Mouse (Mus musculus) limb, embryonic 13.5 days (tissue): Measurements from ENCODE around the gene Dennd1a. TPM values are rescaled to one million over a fixed set of nuclear protein-coding genes. Genes with fewer than 3 reads are reported as not detected.
"Not testable (repeated sequence)": the region's sequence is repeated elsewhere in the genome, so short reads cannot be mapped to it uniquely, and the experiment has no call there.

ENCODE experiments used
- ATAC-seq: fragments of 200-750 bp; cut with Nextera tagmentation; 2 replicates; pipeline ENCODE4 v1.8.0; 2017; ENCODE audit warnings: low read depth, moderate number of reproducible peaks, moderate TSS enrichment; ENCODE audit not compliant: low FRiP score
- H3K27ac ChIP-seq: fragments of 300-500 bp; sonication (generic); 2 replicates; pipeline ENCODE4 v1.5.1; 2015; ENCODE audit warnings: inconsistent platforms, mild to moderate bottlenecking, moderate library complexity
- H3K27me3 ChIP-seq: fragments of 300-500 bp; sonication (generic); 2 replicates; pipeline ENCODE4 v1.6.1; 2015; ENCODE audit warnings: mild to moderate bottlenecking, inconsistent platforms
- H3K36me3 ChIP-seq: fragments of 300-500 bp; sonication (generic); 2 replicates; pipeline ENCODE4 v1.6.1; 2015; ENCODE audit warnings: inconsistent platforms, mild to moderate bottlenecking, moderate library complexity
- H3K4me1 ChIP-seq: fragments of 300-500 bp; sonication (generic); 2 replicates; pipeline ENCODE4 v1.6.1; 2015; ENCODE audit warnings: inconsistent platforms
- H3K4me2 ChIP-seq: fragments of 300-500 bp; sonication (generic); replicated peaks from 2 replicates; pipeline ENCODE4 v1.6.1; 2015; ENCODE audit warnings: inconsistent platforms, mild to moderate bottlenecking, moderate library complexity
- H3K4me3 ChIP-seq: fragments of 300-500 bp; sonication (generic); 2 replicates; pipeline ENCODE4 v1.5.1; 2015; ENCODE audit warnings: moderate library complexity, mild to moderate bottlenecking, inconsistent platforms
- H3K9ac ChIP-seq: fragments of 300-500 bp; sonication (generic); 2 replicates; pipeline ENCODE4 v1.6.1; 2015; ENCODE audit warnings: mild to moderate bottlenecking, inconsistent platforms
- H3K9me3 ChIP-seq: fragments of 300-500 bp; sonication (generic); 2 replicates; pipeline ENCODE4 v1.6.1; 2016; ENCODE audit warnings: inconsistent platforms
- WGBS: fragments of 180-500 bp; shearing (Covaris S2); methylation state at CpG from one replicate; pipeline ENCODE4 v1.1.7; 2015; 5-methylcytosine and 5-hydroxymethylcytosine counted together
- polyA plus RNA-seq: library from polyadenylated mRNA; unstranded; fragments of >200 nt; fragmentation: Nextera tagmentation; extraction: Ambion mirVana; gene quantifications from 2 replicates; pipeline ENCODE4 v1.2.1, GENCODE M21; 2015

Dennd1a gene
- polyA plus RNA-seq, 1 experiment from 2014 or later, result 15.8 TPM

GRCm38 (mm10) chr2:37972621-37973020 lies 314.6 kb downstream of the Dennd1a start:
- ATAC-seq, result no peak
- Histone ChIP-seq H3K4me3 (no peak overlapping the region), H3K4me2 (no peak overlapping the region), H3K27ac (no peak overlapping the region), H3K4me1 (peaks cover 23% of the 10 kb centered on the region), H3K27me3 (peaks cover 12% of the 10 kb centered on the region; the same call in 1 of the 2 replicates), H3K36me3 (no peaks in the 10 kb centered on the region), H3K9me3 (no peaks in the 10 kb centered on the region), H3K9ac (no peak overlapping the region)
- WGBS, result 16% methylated on average over 6 of the region's 6 CpGs

GRCm38 (mm10) chr2:37971726-37972125 lies 315.5 kb downstream of the Dennd1a start:
- Histone ChIP-seq H3K4me2 (no peak overlapping the region), H3K9ac (no peak overlapping the region), H3K9me3 (no peaks in the 10 kb centered on the region), H3K27me3 (peaks cover 12% of the 10 kb centered on the region; the same call in 1 of the 2 replicates), H3K4me1 (peaks cover 23% of the 10 kb centered on the region), H3K27ac (no peak overlapping the region), H3K4me3 (no peak overlapping the region), H3K36me3 (no peaks in the 10 kb centered on the region)
- ATAC-seq, result no peak
- WGBS, result 20% methylated on average over 1 of the region's 1 CpGs

GRCm38 (mm10) chr2:37969713-37970485 lies 317.3 kb downstream of the Dennd1a start:
- H3K4me2 ChIP-seq, result no peak overlapping the region
- H3K4me3 ChIP-seq, result no peak overlapping the region
- no peaks in the 10 kb centered on the region for H3K36me3 ChIP-seq
- WGBS, result 51% methylated on average over 5 of the region's 5 CpGs
- ATAC-seq, result no peak
- H3K9ac ChIP-seq, result no peak overlapping the region
- peaks cover 23% of the 10 kb centered on the region for H3K4me1 ChIP-seq
- H3K9me3 ChIP-seq, result no peaks in the 10 kb centered on the region
- H3K27me3 ChIP-seq, result peaks cover 12% of the 10 kb centered on the region; the same call in 1 of the 2 replicates
- no peak overlapping the region for H3K27ac ChIP-seq

GRCm38 (mm10) chr2:37964534-37964933 lies 322.7 kb downstream of the Dennd1a start:
- Histone ChIP-seq H3K9me3 (no peaks in the 10 kb centered on the region), H3K27me3 (no peaks in the 10 kb centered on the region; the same call in 1 of the 2 replicates), H3K4me3 (no peak overlapping the region), H3K4me1 (peaks cover 17% of the 10 kb centered on the region), H3K36me3 (peaks cover 10% of the 10 kb centered on the region), H3K4me2 (no peak overlapping the region), H3K9ac (no peak overlapping the region), H3K27ac (no peak overlapping the region)
- WGBS, result 31% methylated on average over 4 of the region's 4 CpGs
- ATAC-seq, result no peak

- no peak for ATAC-seq
- Histone ChIP-seq H3K27ac (no peak overlapping the region), H3K4me3 (no peak overlapping the region), H3K9ac (no peak overlapping the region), H3K36me3 (peaks cover 10% of the 10 kb centered on the region), H3K9me3 (no peaks in the 10 kb centered on the region), H3K4me2 (no peak overlapping the region), H3K27me3 (no peaks in the 10 kb centered on the region; the same call in 1 of the 2 replicates), H3K4me1 (peaks cover 17% of the 10 kb centered on the region)
- 54% methylated on average over 4 of the region's 4 CpGs for WGBS
Observed at GRCm38 (mm10) chr2:37963362-37963761, 323.8 kb downstream of the Dennd1a start.

GRCm38 (mm10) chr2:37948424-37948823 lies 338.8 kb downstream of the Dennd1a start:
- no peak for ATAC-seq
- Histone ChIP-seq H3K27ac (no peak overlapping the region), H3K9ac (no peak overlapping the region), H3K9me3 (no peaks in the 10 kb centered on the region), H3K36me3 (no peaks in the 10 kb centered on the region), H3K4me3 (no peak overlapping the region), H3K27me3 (no peaks in the 10 kb centered on the region), H3K4me1 (peaks cover 21% of the 10 kb centered on the region), H3K4me2 (no peak overlapping the region)
- 37% methylated on average over 2 of the region's 2 CpGs for WGBS

- Histone ChIP-seq H3K9ac (no peak overlapping the region), H3K27ac (no peak overlapping the region), H3K4me1 (peaks cover 21% of the 10 kb centered on the region), H3K4me2 (peak overlapping the region; percentile 27; the same call in 1 of the 2 replicates), H3K36me3 (no peaks in the 10 kb centered on the region), H3K4me3 (no peak overlapping the region), H3K9me3 (no peaks in the 10 kb centered on the region), H3K27me3 (no peaks in the 10 kb centered on the region)
- ATAC-seq, result peak; percentile 46; the same call in 1 of the 2 replicates
- WGBS, result 15% methylated on average over 9 of the region's 9 CpGs
Observed at GRCm38 (mm10) chr2:37945598-37946336, 341.4 kb downstream of the Dennd1a start.

- Histone ChIP-seq H3K27ac (no peak overlapping the region), H3K9me3 (no peaks in the 10 kb centered on the region), H3K36me3 (no peaks in the 10 kb centered on the region), H3K4me2 (no peak overlapping the region), H3K4me3 (no peak overlapping the region), H3K4me1 (peaks cover 21% of the 10 kb centered on the region), H3K9ac (no peak overlapping the region), H3K27me3 (no peaks in the 10 kb centered on the region)
- ATAC-seq, result no peak
- 85% methylated on average over 2 of the region's 2 CpGs for WGBS
Observed at GRCm38 (mm10) chr2:37942906-37943305, 344.3 kb downstream of the Dennd1a start.

- Histone ChIP-seq H3K4me1 (peaks cover 20% of the 10 kb centered on the region), H3K4me3 (no peak overlapping the region), H3K36me3 (no peaks in the 10 kb centered on the region), H3K9ac (no peak overlapping the region), H3K4me2 (no peak overlapping the region), H3K27ac (no peak overlapping the region), H3K27me3 (no peaks in the 10 kb centered on the region), H3K9me3 (no peaks in the 10 kb centered on the region)
- ATAC-seq, result no peak
Observed at GRCm38 (mm10) chr2:37941741-37942140, 345.4 kb downstream of the Dennd1a start.

GRCm38 (mm10) chr2:37940845-37941361 lies 346.3 kb downstream of the Dennd1a start:
- H3K27ac ChIP-seq, result no peak overlapping the region
- H3K27me3 ChIP-seq, result no peaks in the 10 kb centered on the region
- H3K4me2 ChIP-seq, result no peak overlapping the region
- H3K9me3 ChIP-seq, result no peaks in the 10 kb centered on the region
- peaks cover 6% of the 10 kb centered on the region for H3K36me3 ChIP-seq
- ATAC-seq, result no peak
- no peak overlapping the region for H3K4me3 ChIP-seq
- peaks cover 15% of the 10 kb centered on the region for H3K4me1 ChIP-seq
- WGBS, result 91% methylated on average over 4 of the region's 4 CpGs
- no peak overlapping the region for H3K9ac ChIP-seq

- no peak overlapping the region for H3K4me2 ChIP-seq
- H3K27ac ChIP-seq, result no peak overlapping the region
- no peak overlapping the region for H3K9ac ChIP-seq
- H3K4me3 ChIP-seq, result no peak overlapping the region
- 31% methylated on average over 1 of the region's 1 CpGs for WGBS
- H3K27me3 ChIP-seq, result no peaks in the 10 kb centered on the region
- H3K4me1 ChIP-seq, result peaks cover 7% of the 10 kb centered on the region
- peaks cover 14% of the 10 kb centered on the region for H3K36me3 ChIP-seq
- no peaks in the 10 kb centered on the region for H3K9me3 ChIP-seq
- ATAC-seq, result no peak
Observed at GRCm38 (mm10) chr2:37939997-37940396, 347.2 kb downstream of the Dennd1a start.

GRCm38 (mm10) chr2:37936922-37937321 lies 350.3 kb downstream of the Dennd1a start:
- H3K27me3 ChIP-seq, H3K9ac ChIP-seq, ATAC-seq, H3K27ac ChIP-seq, H3K4me3 ChIP-seq, H3K9me3 ChIP-seq, H3K4me2 ChIP-seq, H3K4me1 ChIP-seq: not testable (repeated sequence)
- peaks cover 14% of the 10 kb centered on the region for H3K36me3 ChIP-seq
- WGBS, result 85% methylated on average over 4 of the region's 4 CpGs
